Comparison of ENCODE assay signal across 8 mouse cellular contexts in the genomic region with DNA sequence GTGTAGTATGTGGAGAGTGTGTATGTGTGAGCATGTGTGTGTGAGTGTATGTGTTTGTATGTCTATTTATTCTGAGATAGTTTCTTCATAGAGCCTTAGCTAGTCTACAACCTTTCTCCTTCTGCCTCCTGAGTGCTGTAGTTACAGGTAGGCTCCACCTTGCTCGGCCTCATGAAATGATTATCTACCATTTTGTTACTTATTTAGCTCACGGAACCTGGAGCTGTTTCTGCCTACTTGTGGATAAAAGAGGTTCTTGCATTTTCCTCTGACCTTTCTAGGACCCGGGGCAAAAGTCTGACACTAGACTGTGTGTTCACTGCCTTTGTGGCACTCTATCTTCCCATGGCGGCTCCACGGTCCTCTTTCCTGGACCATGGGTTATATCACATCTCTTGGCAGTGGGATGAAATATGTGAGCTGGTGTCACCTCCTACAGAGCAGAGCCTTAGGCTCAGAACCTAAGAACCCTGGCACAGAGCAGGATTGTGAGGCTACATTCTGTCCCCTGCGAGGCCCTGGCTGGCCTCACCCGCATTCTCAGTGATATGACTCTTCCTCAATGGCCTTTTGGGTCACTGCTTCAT. TPM values are rescaled to one million over a fixed set of nuclear protein-coding genes. Genes with fewer than 3 reads are reported as not detected.
DNase-seq lines count a peak whose midpoint lies in the region; ATAC-seq lines count a peak whose summit lies in the region.

A gene (plus strand): TSS at position 537 of the 587 bp plus-strand sequence.

- no peak within 1 kb of the TSS for H3K4me3 ChIP-seq in kidney, embryonic 16.5 days (ENCODE audit: low read length)
- H3K4me3 ChIP-seq in midbrain, embryonic 12.5 days = no peak within 1 kb of the TSS

- H3K9me3 ChIP-seq in kidney, embryonic 16.5 days (ENCODE audit: low read length) = no peaks in the 10 kb centered on the region
- no peaks in the 10 kb centered on the region for H3K9me3 ChIP-seq in midbrain, embryonic 12.5 days

- no peaks in the 10 kb centered on the region for H3K27me3 ChIP-seq in kidney, embryonic 16.5 days (ENCODE audit: insufficient read depth, low read length)
- no peaks in the 10 kb centered on the region for H3K27me3 ChIP-seq in midbrain, embryonic 12.5 days

- H3K36me3 ChIP-seq in kidney, embryonic 16.5 days (ENCODE audit: insufficient read depth, low read length) = no peaks in the 10 kb centered on the region
- no peaks in the 10 kb centered on the region for H3K36me3 ChIP-seq in midbrain, embryonic 12.5 days

- 84% methylated on average over 7 of the region's 7 CpGs for WGBS in kidney, embryonic 16.5 days
- 91% methylated on average over 7 of the region's 7 CpGs for WGBS in midbrain, embryonic 12.5 days

- no peak within 1 kb of the TSS for H3K27ac ChIP-seq in kidney, embryonic 16.5 days (ENCODE audit: low read length)
- H3K27ac ChIP-seq in midbrain, embryonic 12.5 days (replicated peaks) = no peak within 1 kb of the TSS

- H3K4me2 ChIP-seq in kidney, embryonic 16.5 days (replicated peaks; ENCODE audit: low read depth, low read length) = no peak within 1 kb of the TSS
- H3K4me2 ChIP-seq in midbrain, embryonic 12.5 days (replicated peaks) = no peak within 1 kb of the TSS

- ATAC-seq in kidney, embryonic 16.5 days (ENCODE audit: low FRiP score, low TSS enrichment) = no peak
- ATAC-seq in midbrain, embryonic 12.5 days (ENCODE audit: low FRiP score, low read depth) = no peak
- no peak for ATAC-seq in erythroblast, adult 5-6 weeks (replicated peaks; ENCODE audit: low FRiP score, poor library complexity, severe bottlenecking)

- DNase-seq in kidney, adult 11 months = no peak
- DNase-seq in adrenal gland, postnatal 4 days (ENCODE audit: low spot score in 2 of 2) = no peak
- no peak for DNase-seq in gonadal fat pad, adult 2 months (ENCODE audit: low read depth)
- no peak for DNase-seq in layer of hippocampus, postnatal 10 days (ENCODE audit: low spot score in 2 of 2)
- DNase-seq in cerebellum, adult 9-10 months = no peak

- H3K4me1 ChIP-seq in kidney, embryonic 16.5 days (ENCODE audit: insufficient read depth, low read length) = peaks cover 9% of the 10 kb centered on the region
- no peaks in the 10 kb centered on the region for H3K4me1 ChIP-seq in midbrain, embryonic 12.5 days

- no peak within 1 kb of the TSS for H3K9ac ChIP-seq in kidney, embryonic 16.5 days (replicated peaks; ENCODE audit: low read length)
- H3K9ac ChIP-seq in midbrain, embryonic 12.5 days (replicated peaks) = no peak within 1 kb of the TSS

RNA-seq across cellular contexts. Expression of the gene that starts here (rescaled TPM):
- polyA plus RNA-seq in kidney, embryonic 16.5 days (2015; fragmentation: Nextera tagmentation; extraction: Ambion mirVana) = 112 and 118 TPM in 2 replicates
- total RNA-seq in adrenal gland, postnatal 4 days (2021) = 100 to 1,000 TPM; 102 to 108 TPM
- 108 and 118 TPM in 2 replicates for polyA plus RNA-seq in gonadal fat pad, adult 2 months (2012; rRNA removed)
- 10 to 100 TPM; 64.3 to 69.4 TPM for total RNA-seq in layer of hippocampus, postnatal 10 days (2021)
- 145 and 166 TPM in 2 replicates for polyA plus RNA-seq in midbrain, embryonic 12.5 days (2016; fragmentation: Nextera tagmentation; extraction: Ambion mirVana)
- total RNA-seq in erythroblast, adult 5-6 weeks (2015; ENCODE audit: low replicate concordance) = 1.9 and 9.0 TPM in 2 replicates
- total RNA-seq in erythroblast, adult 5-6 weeks (2017; ENCODE audit: low replicate concordance) = 7.6 and 19.7 TPM in 2 replicates
